Mouse (Mus musculus) heart, postnatal 0 days (tissue): ENCODE measurements around the gene Mettl14. TPM values are rescaled to one million over a fixed set of nuclear protein-coding genes. Genes with fewer than 3 reads are reported as not detected.

Source experiments
- ATAC-seq: fragments of 200-750 bp; cut with Nextera tagmentation; 2 replicates; pipeline ENCODE4 v1.8.0; 2017; ENCODE audit warnings: low read depth, moderate number of reproducible peaks, moderate library complexity; ENCODE audit not compliant: insufficient read depth
- DNase-seq: peaks from one replicate; pipeline ENCODE4 v3.0.0-alpha.2; 2016; ENCODE audit warnings: low spot score
- H3K27ac ChIP-seq: fragments of 300-500 bp; sonication (generic); 2 replicates; pipeline ENCODE4 v1.5.1; 2014; ENCODE audit warnings: low read depth, mild to moderate bottlenecking
- H3K27me3 ChIP-seq: fragments of 300-500 bp; sonication (generic); 2 replicates; pipeline ENCODE4 v1.6.1; 2014; ENCODE audit warnings: low read length, mixed read lengths; ENCODE audit not compliant: control insufficient read depth, insufficient read depth
- H3K36me3 ChIP-seq: fragments of 300-500 bp; sonication (generic); replicated peaks from 2 replicates; pipeline ENCODE4 v1.6.1; 2014; ENCODE audit warnings: low read length, mixed read lengths; ENCODE audit not compliant: control insufficient read depth, insufficient read depth
- H3K4me1 ChIP-seq: fragments of 300-500 bp; sonication (generic); 2 replicates; pipeline ENCODE4 v1.6.1; 2014; ENCODE audit warnings: antibody characterized with exemption; ENCODE audit not compliant: control insufficient read depth, insufficient read depth
- H3K4me2 ChIP-seq: fragments of 300-500 bp; sonication (generic); 2 replicates; pipeline ENCODE4 v1.6.1; 2014; ENCODE audit warnings: low read depth, mild to moderate bottlenecking, low read length, moderate library complexity
- H3K4me3 ChIP-seq: fragments of 300-500 bp; sonication (generic); 2 replicates; pipeline ENCODE4 v1.5.1; 2014; ENCODE audit warnings: low read depth, low read length
- H3K9ac ChIP-seq: fragments of 300-500 bp; sonication (generic); replicated peaks from 2 replicates; pipeline ENCODE4 v1.6.1; 2014; ENCODE audit warnings: low read depth, low read length, mixed read lengths
- H3K9me3 ChIP-seq: fragments of 300-500 bp; sonication (generic); replicated peaks from 2 replicates; pipeline ENCODE4 v1.6.1; 2016; ENCODE audit warnings: low read length; ENCODE audit not compliant: control insufficient read depth
- CTCF ChIP-seq: IDR thresholded peaks from 2 replicates; pipeline ENCODE4 v1.5.1; 2016; ENCODE audit warnings: antibody characterized with exemption, control low read depth, low read depth
- EP300 ChIP-seq: IDR thresholded peaks from 2 replicates; pipeline ENCODE4 v1.6.1; 2016; ENCODE audit warnings: antibody characterized with exemption, low read depth
- WGBS: fragments of 180-500 bp; shearing (Covaris S2); extraction: QIAGEN DNeasy Blood & Tissue Kit; methylation state at CpG from one replicate; pipeline ENCODE4 v1.1.7; 2014; 5-methylcytosine and 5-hydroxymethylcytosine counted together
- polyA plus RNA-seq: library from polyadenylated mRNA; unstranded; fragments of >200 nt; fragmentation: Nextera tagmentation; extraction: Ambion mirVana; gene quantifications from 2 replicates; pipeline ENCODE4 v1.2.1, GENCODE M21; 2015
- total RNA-seq: library from RNA; depleted of rRNA; stranded (reverse); fragments of >200 nt; gene quantifications from 2 replicates; pipeline ENCODE4 v1.2.3, GENCODE M21; 2014; ENCODE audit warnings: low replicate concordance

Mettl14 gene
- total and polyA plus RNA-seq, 2 experiments from 2014 or later, result 4.7 to 15.1 TPM

DNA sequence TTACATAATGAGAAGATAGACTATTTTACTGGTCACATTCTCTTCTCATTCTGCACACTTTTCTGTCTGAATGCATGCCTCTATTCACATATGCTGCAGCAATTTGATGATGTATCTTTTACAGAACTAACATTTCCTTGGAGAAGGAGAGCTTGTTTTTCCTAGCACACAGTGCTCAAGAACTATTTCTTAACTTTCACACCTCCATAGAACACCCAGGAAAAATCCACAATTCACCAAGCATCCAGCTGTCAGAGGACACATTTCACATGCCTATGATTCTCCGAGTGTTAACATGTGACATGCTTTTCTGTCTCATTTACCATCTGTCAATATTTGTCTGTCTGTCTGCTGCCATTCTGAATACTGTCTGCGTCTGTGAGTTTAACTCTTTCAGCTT lies 39.7 kb upstream of the Mettl14 start:
- no peak for TF ChIP-seq EP300
- no peak for TF ChIP-seq CTCF
- H3K4me1 ChIP-seq, result no peaks in the 10 kb centered on the region
- DNase-seq (no peak), ATAC-seq (no peak)
- WGBS, result 59% methylated on average over 2 of the region's 2 CpGs
- H3K27ac ChIP-seq, result no peak overlapping the region
- no peaks in the 10 kb centered on the region for H3K9me3 ChIP-seq
- no peaks in the 10 kb centered on the region for H3K27me3 ChIP-seq
- H3K4me2 ChIP-seq, result no peak overlapping the region
- H3K4me3 ChIP-seq, result no peak overlapping the region
- H3K36me3 ChIP-seq, result no peaks in the 10 kb centered on the region
- H3K9ac ChIP-seq, result no peak overlapping the region

- H3K27me3 ChIP-seq, result no peaks in the 10 kb centered on the region
- H3K4me1 ChIP-seq, result no peaks in the 10 kb centered on the region
- ATAC-seq (no peak), DNase-seq (no peak)
- H3K9me3 ChIP-seq, result no peaks in the 10 kb centered on the region
- no peak overlapping the region for H3K27ac ChIP-seq
- no peak for TF ChIP-seq CTCF
- no peak for TF ChIP-seq EP300
- H3K4me3 ChIP-seq, result no peak overlapping the region
- H3K9ac ChIP-seq, result no peak overlapping the region
- no peak overlapping the region for H3K4me2 ChIP-seq
- no peaks in the 10 kb centered on the region for H3K36me3 ChIP-seq
- whole genome bisulfite sequencing, result 70% methylated on average over 5 of the region's 5 CpGs
These were observed 27.3 kb upstream of the Mettl14 start for GRCm38 (mm10) chr3:123413173-123413572.

- no peak overlapping the region for H3K27ac ChIP-seq
- WGBS, result 72% methylated on average over 6 of the region's 6 CpGs
These were observed 26.1 kb upstream of the Mettl14 start for GRCm38 (mm10) chr3:123411821-123412578.

GRCm38 (mm10) chr3:123404945-123405344 lies 19.0 kb upstream of the Mettl14 start:
- Histone ChIP-seq H3K9me3 (no peaks in the 10 kb centered on the region), H3K4me2 (no peak overlapping the region), H3K36me3 (no peaks in the 10 kb centered on the region), H3K27ac (no peak overlapping the region), H3K4me3 (no peak overlapping the region), H3K27me3 (no peaks in the 10 kb centered on the region), H3K4me1 (no peaks in the 10 kb centered on the region), H3K9ac (no peak overlapping the region)
- ATAC-seq (no peak), DNase-seq (no peak)
- no peak for TF ChIP-seq EP300
- TF ChIP-seq CTCF, result no peak
- WGBS, result 65% methylated on average over 3 of the region's 3 CpGs

More at GRCm38 (mm10) chr3:123411821-123412578, 26.1 kb upstream of the Mettl14 start:
- H3K9ac ChIP-seq, result no peak overlapping the region
- no peaks in the 10 kb centered on the region for H3K4me1 ChIP-seq
- H3K4me2 ChIP-seq, result no peak overlapping the region
- H3K4me3 ChIP-seq, result no peak overlapping the region
- ATAC-seq (no peak), DNase-seq (no peak)
- TF ChIP-seq CTCF (no peak), EP300 (no peak)
- H3K36me3 ChIP-seq, result no peaks in the 10 kb centered on the region
- H3K9me3 ChIP-seq, result no peaks in the 10 kb centered on the region
- H3K27me3 ChIP-seq, result no peaks in the 10 kb centered on the region

DNA sequence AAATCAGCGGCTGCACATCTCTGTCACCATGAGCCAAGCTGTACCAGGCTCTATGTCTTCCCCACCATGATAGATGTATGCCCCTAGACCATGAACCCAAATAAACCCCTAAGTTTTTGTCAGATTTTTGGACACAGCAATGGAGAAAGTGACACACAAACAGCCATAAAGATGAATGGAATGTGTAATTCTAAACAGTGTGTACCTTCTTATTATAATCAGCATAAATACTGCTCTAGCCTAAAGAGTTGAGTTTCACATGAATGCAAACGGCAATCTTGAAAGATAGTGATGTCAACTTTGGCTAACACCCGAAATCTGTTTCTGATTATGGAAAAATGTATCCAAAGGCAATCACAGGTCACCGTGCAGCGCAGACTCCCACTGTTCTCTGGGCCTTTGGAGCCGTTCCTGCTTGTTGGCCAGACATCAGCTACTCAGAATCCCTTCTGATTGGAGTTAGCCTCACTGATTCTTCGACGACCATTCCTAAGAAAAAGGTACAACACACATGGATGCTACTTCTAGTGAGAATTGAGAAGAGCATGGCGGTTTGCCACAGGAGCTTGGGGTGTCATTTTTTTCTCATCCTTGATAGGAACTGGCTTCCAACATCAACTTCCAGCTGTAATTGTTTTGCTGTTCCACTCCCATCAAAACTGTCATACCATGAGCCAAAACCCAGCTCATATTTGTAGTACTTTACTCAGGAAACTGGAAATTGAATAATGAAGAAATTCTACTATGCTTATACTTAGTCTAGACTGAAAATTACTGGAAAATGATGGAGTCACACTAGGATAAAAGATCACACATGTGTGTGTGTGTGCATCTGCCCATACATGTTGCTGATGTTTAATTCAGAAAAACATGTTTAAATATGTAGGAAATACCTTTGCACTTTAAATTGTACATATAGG lies 11.9 kb upstream of the Mettl14 start:
- H3K9ac ChIP-seq, result no peak overlapping the region
- H3K27me3 ChIP-seq, result no peaks in the 10 kb centered on the region
- H3K27ac ChIP-seq, result no peak overlapping the region
- H3K4me3 ChIP-seq, result no peak overlapping the region
- no peak overlapping the region for H3K4me2 ChIP-seq
- H3K9me3 ChIP-seq, result no peaks in the 10 kb centered on the region
- DNase-seq, result no peak
- no peak for ATAC-seq
- H3K4me1 ChIP-seq, result no peaks in the 10 kb centered on the region
- H3K36me3 ChIP-seq, result no peaks in the 10 kb centered on the region
- TF ChIP-seq CTCF, result no peak
- TF ChIP-seq EP300, result no peak
- WGBS, result 64% methylated on average over 9 of the region's 9 CpGs
